Mouse (Mus musculus): ENCODE results near the gene Fmo9.

Gene Fmo9

GRCm38 (mm10) chr1:166681745-166682144 is at the start of gene Fmo9:
Gene Fmo9 (minus strand): TSS chr1:166681845.
- no peak for DNase-seq (ENCODE audit: low read depth, low spot score)

- no peak for DNase-seq (ENCODE audit: low read depth, low spot score)
These were observed 49.2 kb upstream of the Fmo9 start for GRCm38 (mm10) chr1:166730886-166731285.

GRCm38 (mm10) chr1:166730215-166730614 is 48.6 kb upstream of the Fmo9 start:
- no peak for DNase-seq (ENCODE audit: low read depth, low spot score)

GRCm38 (mm10) chr1:166710861-166711260 is 29.2 kb upstream of the Fmo9 start:
- DNase-seq (ENCODE audit: low read depth, low spot score), result no peak

- no peak for DNase-seq (ENCODE audit: low read depth, low spot score)
These were observed 20.7 kb upstream of the Fmo9 start for GRCm38 (mm10) chr1:166702270-166702912.

DNA sequence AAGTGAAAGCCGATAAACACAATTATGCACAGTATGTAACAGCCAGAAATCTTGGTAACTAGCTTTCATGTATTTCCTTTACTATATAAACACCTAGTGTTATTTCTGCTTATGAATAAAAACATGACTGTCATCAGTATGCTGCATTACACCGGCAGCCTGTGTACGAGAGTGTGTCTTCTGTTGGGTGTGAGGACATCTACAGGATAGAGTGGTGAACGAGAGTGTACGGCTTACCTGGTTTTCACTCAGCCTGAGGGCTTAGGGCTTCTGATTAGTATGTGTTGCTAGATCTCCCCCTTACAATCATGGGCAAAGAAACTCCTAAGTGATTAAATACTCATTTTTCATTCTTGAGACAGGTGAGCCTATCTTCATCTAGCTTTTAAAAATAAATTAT is 12.4 kb downstream of the Fmo9 start:
- DNase-seq (ENCODE audit: low read depth, low spot score), result no peak

GRCm38 (mm10) chr1:166660800-166661199 is 20.8 kb downstream of the Fmo9 start:
- DNase-seq (ENCODE audit: low read depth, low spot score), result no peak

GRCm38 (mm10) chr1:166647593-166647992 is 34.1 kb downstream of the Fmo9 start, which contains the start of gene Gm4847:
Gene Gm4847 (minus strand): TSS chr1:166647693.
- DNase-seq (ENCODE audit: low read depth, low spot score), result no peak

Measured in A20 (cell line).